Mouse (Mus musculus): Measurements from ENCODE around the gene Rplp2. TPM values are rescaled to one million over a fixed set of nuclear protein-coding genes. Genes with fewer than 3 reads are reported as not detected.
A peak's percentile ranks its signal among the peaks of the same experiment; 100 is the strongest.

The Rplp2 gene
- total RNA-seq, 2 experiments from 2014 or later: 466 to 562 TPM

- DNase-seq: no peak
- intact Hi-C loops (cut with DNase I): no loop called here
Observed at GRCm38 (mm10) chr7:141429840-141430584, 17.2 kb upstream of the Rplp2 start.

GRCm38 (mm10) chr7:141430585-141431240 lies 16.5 kb upstream of the Rplp2 start:
- intact Hi-C loops (cut with DNase I): no loop called here

GRCm38 (mm10) chr7:141431434-141432185 lies 15.6 kb upstream of the Rplp2 start:
- intact Hi-C loops (cut with DNase I): no loop called here
- DNase-seq: no peak

More at GRCm38 (mm10) chr7:141430585-141431240, 16.5 kb upstream of the Rplp2 start:
- DNase-seq: no peak

- no peak for DNase-seq
- intact Hi-C loops (cut with DNase I): no loop called here
Observed at GRCm38 (mm10) chr7:141432186-141432611, 15.0 kb upstream of the Rplp2 start.

GRCm38 (mm10) chr7:141432741-141433516 lies 14.2 kb upstream of the Rplp2 start:
- intact Hi-C loops (cut with DNase I): no loop called here
- DNase-seq: no peak

- intact Hi-C loops (cut with DNase I): no loop called here
- no peak for DNase-seq
Observed at GRCm38 (mm10) chr7:141433517-141434400, 13.4 kb upstream of the Rplp2 start.

GRCm38 (mm10) chr7:141434464-141434863 lies 12.7 kb upstream of the Rplp2 start:
- intact Hi-C loops (cut with DNase I): no loop called here
- DNase-seq: no peak

GRCm38 (mm10) chr7:141435129-141435855 lies 11.9 kb upstream of the Rplp2 start:
- intact Hi-C loops (cut with DNase I): no loop called here
- no peak for DNase-seq

GRCm38 (mm10) chr7:141435856-141436522 lies 11.2 kb upstream of the Rplp2 start:
- intact Hi-C loops (cut with DNase I): no loop called here

GRCm38 (mm10) chr7:141436523-141436892 lies 10.7 kb upstream of the Rplp2 start:
- intact Hi-C loops (cut with DNase I): no loop called here
- no peak for DNase-seq

More at GRCm38 (mm10) chr7:141435856-141436522, 11.2 kb upstream of the Rplp2 start:
- DNase-seq: no peak

- intact Hi-C loops (cut with DNase I): loop anchor here (2.0 kb wide), 1 partner anchor 29 kb away; no protein-coding TSS in a partner anchor
- peak; percentile 71 to 78 for DNase-seq
Observed at GRCm38 (mm10) chr7:141437178-141438120, 9.7 kb upstream of the Rplp2 start, which contains the start of gene Slc25a22. Gene Slc25a22 (minus strand): TSS chr7:141437892.

GRCm38 (mm10) chr7:141438201-141438968 lies 8.8 kb upstream of the Rplp2 start:
- intact Hi-C loops (cut with DNase I): loop anchor here (2.0 kb wide), 1 partner anchor 30 kb away; no protein-coding TSS in a partner anchor
- no peak for DNase-seq

- no peak for DNase-seq
- intact Hi-C loops (cut with DNase I): loop anchor here (2.0 kb wide), 1 partner anchor 30 kb away; no protein-coding TSS in a partner anchor
Observed at GRCm38 (mm10) chr7:141439140-141439679, 8.0 kb upstream of the Rplp2 start.

- no peak for DNase-seq
- intact Hi-C loops (cut with DNase I): loop anchor here (2.0 kb wide), 1 partner anchor 31 kb away; no protein-coding TSS in a partner anchor
Observed at GRCm38 (mm10) chr7:141439811-141440210, 7.4 kb upstream of the Rplp2 start.

- intact Hi-C loops (cut with DNase I): no loop called here
- DNase-seq: no peak
Observed at GRCm38 (mm10) chr7:141440613-141441012, 6.6 kb upstream of the Rplp2 start.

GRCm38 (mm10) chr7:141441460-141441859 lies 5.7 kb upstream of the Rplp2 start:
- DNase-seq: no peak
- intact Hi-C loops (cut with DNase I): no loop called here
